Mouse (Mus musculus) embryo, embryonic 10 days (tissue): ENCODE results near the gene R3hdm4.
A peak's percentile ranks its signal among the peaks of the same experiment; 100 is the strongest.
"Not testable (repeated sequence)": the region's sequence is repeated elsewhere in the genome, so short reads cannot be mapped to it uniquely, and the experiment has no call there.

Experiments
- DNase-seq: peaks from one replicate; pipeline ENCODE4 v3.0.0-alpha.2; 2015; ENCODE audit warnings: low spot score

Gene R3hdm4

GRCm38 (mm10) chr10:79920958-79921535 lies at the start of gene R3hdm4:
Gene R3hdm4 (minus strand): TSS chr10:79921208.
- DNase-seq, result peak; percentile 11

GRCm38 (mm10) chr10:79970415-79971182 lies 49.6 kb upstream of the R3hdm4 start, which contains the start of gene Grin3b:
Gene Grin3b (plus strand): TSS chr10:79970715.
- peak; percentile 39 for DNase-seq

- no peak for DNase-seq
These were observed 48.1 kb upstream of the R3hdm4 start for GRCm38 (mm10) chr10:79969124-79969568.

GRCm38 (mm10) chr10:79968181-79968580 lies 47.2 kb upstream of the R3hdm4 start:
- no peak for DNase-seq

- DNase-seq, result no peak
These were observed 45.9 kb upstream of the R3hdm4 start for GRCm38 (mm10) chr10:79966886-79967400.

- DNase-seq, result no peak
These were observed 44.3 kb upstream of the R3hdm4 start for GRCm38 (mm10) chr10:79965325-79965724.

GRCm38 (mm10) chr10:79964727-79965126 lies 43.7 kb upstream of the R3hdm4 start:
- DNase-seq, result no peak

- DNase-seq, result no peak
These were observed 39.8 kb upstream of the R3hdm4 start for GRCm38 (mm10) chr10:79960671-79961294.

GRCm38 (mm10) chr10:79959847-79960601 lies 39.0 kb upstream of the R3hdm4 start, which contains the start of gene Wdr18:
Gene Wdr18 (plus strand): TSS chr10:79960152.
- peak; percentile 100 for DNase-seq

GRCm38 (mm10) chr10:79959412-79959811 lies 38.4 kb upstream of the R3hdm4 start:
- DNase-seq, result not testable (repeated sequence)

GRCm38 (mm10) chr10:79958140-79958816 lies 37.3 kb upstream of the R3hdm4 start:
- DNase-seq, result peak; percentile 95

GRCm38 (mm10) chr10:79956643-79957154 lies 35.7 kb upstream of the R3hdm4 start:
- peak; percentile 71 for DNase-seq

- no peak for DNase-seq
These were observed 34.7 kb upstream of the R3hdm4 start for GRCm38 (mm10) chr10:79955691-79956090.

GRCm38 (mm10) chr10:79953946-79954345 lies 32.9 kb upstream of the R3hdm4 start:
- peak; percentile 49 for DNase-seq

- DNase-seq, result no peak
These were observed 29.7 kb upstream of the R3hdm4 start for GRCm38 (mm10) chr10:79950661-79951060.

- DNase-seq, result no peak
These were observed 28.9 kb upstream of the R3hdm4 start for GRCm38 (mm10) chr10:79949873-79950272.

GRCm38 (mm10) chr10:79947502-79947901 lies 26.5 kb upstream of the R3hdm4 start:
- no peak for DNase-seq

- DNase-seq, result peak; percentile 82
These were observed 25.8 kb upstream of the R3hdm4 start for GRCm38 (mm10) chr10:79946752-79947322.

GRCm38 (mm10) chr10:79945507-79946234 lies 24.7 kb upstream of the R3hdm4 start:
- DNase-seq, result peak; percentile 77

- no peak for DNase-seq
These were observed 22.5 kb upstream of the R3hdm4 start for GRCm38 (mm10) chr10:79943471-79943901.
